8 mouse cellular contexts compared by ENCODE assay signal in the genomic region with DNA sequence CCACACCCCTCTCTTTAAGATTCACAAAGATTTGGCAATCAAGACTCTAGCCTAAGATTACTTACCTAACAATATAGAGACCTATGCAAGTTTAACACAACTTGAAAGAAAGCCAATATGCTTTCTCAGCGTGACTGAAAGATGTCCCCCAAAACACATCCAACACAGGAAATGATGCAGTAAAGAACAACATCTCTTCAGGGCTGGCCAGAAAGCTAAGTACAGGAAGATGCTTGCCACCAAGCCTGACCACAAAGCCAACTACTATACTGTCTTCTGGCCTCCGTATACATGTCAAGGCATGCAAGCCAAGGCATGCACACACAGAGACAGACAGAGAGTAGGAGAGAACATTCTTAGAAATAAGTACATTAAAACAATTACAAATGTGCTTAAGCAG. TPM values are rescaled to one million over a fixed set of nuclear protein-coding genes. Genes with fewer than 3 reads are reported as not detected.
DNase-seq lines count a peak whose midpoint lies in the region; ATAC-seq and TF ChIP-seq lines count a peak whose summit lies in the region.

No protein-coding gene starts in this region.

- H3K9me3 ChIP-seq in kidney, embryonic 16.5 days (ENCODE audit: low read length) = no peaks in the 10 kb centered on the region

- no peaks in the 10 kb centered on the region for H3K27me3 ChIP-seq in kidney, embryonic 16.5 days (ENCODE audit: insufficient read depth, low read length)
- no peaks in the 10 kb centered on the region for H3K27me3 ChIP-seq in myocyte (ENCODE audit: control insufficient read depth, insufficient read depth, insufficient read length)

- H3K36me3 ChIP-seq in kidney, embryonic 16.5 days (ENCODE audit: insufficient read depth, low read length) = no peaks in the 10 kb centered on the region
- no peaks in the 10 kb centered on the region for H3K36me3 ChIP-seq in myocyte (ENCODE audit: control insufficient read depth, insufficient read depth)

- H3K9ac ChIP-seq in kidney, embryonic 16.5 days (replicated peaks; ENCODE audit: low read length) = no peak overlapping the region

- H3K4me1 ChIP-seq in kidney, embryonic 16.5 days (ENCODE audit: insufficient read depth, low read length) = peaks cover 27% of the 10 kb centered on the region
- H3K4me1 ChIP-seq in bone marrow, adult 2 months (ENCODE audit: control insufficient read depth, insufficient read depth, low read length) = peaks cover 5% of the 10 kb centered on the region

- peak overlapping the region; percentile 95 for H3K4me3 ChIP-seq in kidney, embryonic 16.5 days (ENCODE audit: low read length)
- peak overlapping the region; percentile 29 for H3K4me3 ChIP-seq in bone marrow, adult 2 months (replicated peaks; ENCODE audit: control insufficient read depth, low read depth, low read length)
- H3K4me3 ChIP-seq in myocyte = peak overlapping the region; percentile 66

- ATAC-seq in kidney, embryonic 16.5 days (ENCODE audit: low FRiP score, low TSS enrichment) = no peak

- 53% methylated on average over 2 of the region's 2 CpGs for WGBS in kidney, embryonic 16.5 days
- 3% methylated on average over 2 of the region's 2 CpGs for WGBS in bone marrow, adult 2 months

- H3K27ac ChIP-seq in kidney, embryonic 16.5 days (ENCODE audit: low read length) = no peak overlapping the region
- H3K27ac ChIP-seq in bone marrow, adult 2 months (ENCODE audit: control insufficient read depth, insufficient read depth, low read depth, low read length, poor library complexity) = no peak overlapping the region

- DNase-seq in kidney, postnatal 14 days = no peak
- peak; percentile 73 for DNase-seq in induced T-regulatory cell, adult 2 months (ENCODE audit: low read depth)
- no peak for DNase-seq in right cerebral cortex, postnatal 10 days (ENCODE audit: low spot score in 2 of 2)
- no peak for DNase-seq in frontal cortex, postnatal 25 days (ENCODE audit: low spot score in 2 of 2)
- no peak for DNase-seq in urinary bladder, postnatal 14 days (ENCODE audit: low spot score)

- H3K4me2 ChIP-seq in kidney, embryonic 16.5 days (replicated peaks; ENCODE audit: low read depth, low read length) = peak overlapping the region; percentile 67
- peak overlapping the region; percentile 95 for H3K4me2 ChIP-seq in myocyte (ENCODE audit: low read depth)

- no peak for TF ChIP-seq CTCF in bone marrow, adult 2 months (IDR thresholded peaks at IDR 0.05; ENCODE audit: control insufficient read depth, insufficient read depth, low read length)

- no peak for TF ChIP-seq POLR2A in bone marrow, adult 2 months (IDR thresholded peaks at IDR 0.05; ENCODE audit: borderline replicate concordance, control insufficient read depth, low read depth, low read length)
- TF ChIP-seq POLR2A in myocyte (IDR thresholded peaks at IDR 0.05; ENCODE audit: insufficient read length, low read depth) = no peak

- no peak overlapping the region for H3ac ChIP-seq in myocyte (ENCODE audit: control insufficient read depth, insufficient read length)

- H3K79me2 ChIP-seq in myocyte (ENCODE audit: control insufficient read depth, insufficient read depth) = peaks cover 67% of the 10 kb centered on the region

TF ChIP-seq in myocyte, 11 proteins besides CTCF, POLR2A, EP300 and RAD21:
- no peak for TF ChIP-seq REST (IDR thresholded peaks at IDR 0.05; ENCODE audit: insufficient read depth, insufficient read length)

RNA-seq across cellular contexts. Expression of gene Pdcd6ip, which starts 2.0 kb away (rescaled TPM):
- polyA plus RNA-seq in kidney, embryonic 16.5 days (2015; fragmentation: Nextera tagmentation; extraction: Ambion mirVana) = 86.6 and 96.8 TPM in 2 replicates
- 25.0 and 26.6 TPM in 2 replicates for polyA plus RNA-seq in bone marrow, adult 2 months (2011; ENCODE audit: insufficient read depth, insufficient read length, low replicate concordance, missing spikeins)
- 56.3 TPM for polyA plus RNA-seq in myocyte (2012; fragmentation: generic; extraction: Trizol)

RNA-seq across cellular contexts. Expression of gene Clasp2, which starts 35.2 kb away (rescaled TPM):
- 23.0 and 24.4 TPM in 2 replicates for polyA plus RNA-seq in kidney, embryonic 16.5 days (2015; fragmentation: Nextera tagmentation; extraction: Ambion mirVana)
- 12.5 and 16.8 TPM in 2 replicates for polyA plus RNA-seq in bone marrow, adult 2 months (2011; ENCODE audit: insufficient read depth, insufficient read length, low replicate concordance, missing spikeins)
- 6.6 TPM for polyA plus RNA-seq in myocyte (2012; fragmentation: generic; extraction: Trizol)

Comparison
In these comparisons a context has a peak if more than half of its experiments do, and no peak if none do; other contexts are left out.
1. H3K4me3 ChIP-seq: peak in every context shown above with its lines; median percentile 95 in kidney, embryonic 16.5 days; 66 in myocyte; 29 in bone marrow, adult 2 months.